Mouse (Mus musculus): ENCODE data around the gene Gm6121. TPM values are rescaled to one million over a fixed set of nuclear protein-coding genes. Genes with fewer than 3 reads are reported as not detected.
"Not testable (repeated sequence)": the region's sequence is repeated elsewhere in the genome, so short reads cannot be mapped to it uniquely, and the experiment has no call there.

The Gm6121 gene
- not detected in 2 replicates for polyA plus RNA-seq (2015; fragmentation: Nextera tagmentation; extraction: Ambion mirVana)

DNA sequence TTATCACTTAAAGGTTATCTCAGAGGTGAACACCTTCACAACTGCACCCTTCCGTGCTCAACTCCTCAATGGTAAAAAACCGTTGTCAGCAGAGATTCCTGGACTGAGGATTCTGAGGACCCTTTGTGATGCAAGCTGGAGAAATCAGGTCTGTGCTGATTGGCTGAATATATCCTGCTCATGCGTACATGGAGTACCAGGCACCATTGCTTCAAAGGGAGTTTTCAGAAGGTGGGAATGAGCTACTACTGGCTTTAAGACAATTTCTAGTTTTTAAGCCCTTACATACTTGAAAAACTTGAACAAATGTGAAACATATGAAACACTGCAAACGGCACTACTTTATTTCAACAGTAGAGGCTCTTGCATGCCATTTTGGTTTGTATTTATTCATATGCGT, at the start of gene Gm6121:
Gene Gm6121, minus strand, starts transcription at position 101 of the 400 bp plus-strand sequence.
- not testable (repeated sequence) for H3K4me1 ChIP-seq; H3K9ac ChIP-seq; H3K27me3 ChIP-seq (replicated peaks); H3K27ac ChIP-seq; ATAC-seq (replicated peaks); H3K9me3 ChIP-seq; H3K4me3 ChIP-seq; H3K36me3 ChIP-seq (replicated peaks); H3K4me2 ChIP-seq
- no CpG with 5 or more reads among the region's 5 CpGs for WGBS

Other genes with a start within 250 kb of the Gm6121 start
- not detected in 2 replicates for gene Gm14525, start 233.1 kb downstream of the Gm6121 start, polyA plus RNA-seq (2015; fragmentation: Nextera tagmentation; extraction: Ambion mirVana)

Data from midbrain, embryonic 15.5 days (tissue).